Mouse (Mus musculus) heart, postnatal 0 days (tissue): ENCODE data around the gene Rpl12. TPM values are rescaled to one million over a fixed set of nuclear protein-coding genes. Genes with fewer than 3 reads are reported as not detected.
A peak's percentile ranks its signal among the peaks of the same experiment; 100 is the strongest.
"Not testable (repeated sequence)": the region's sequence is repeated elsewhere in the genome, so short reads cannot be mapped to it uniquely, and the experiment has no call there.

ENCODE experiments used
- ATAC-seq: fragments of 200-750 bp; cut with Nextera tagmentation; 2 replicates; pipeline ENCODE4 v1.8.0; 2017; ENCODE audit warnings: low read depth, moderate number of reproducible peaks, moderate library complexity; ENCODE audit not compliant: insufficient read depth
- DNase-seq: peaks from one replicate; pipeline ENCODE4 v3.0.0-alpha.2; 2016; ENCODE audit warnings: low spot score
- H3K27ac ChIP-seq: fragments of 300-500 bp; sonication (generic); 2 replicates; pipeline ENCODE4 v1.5.1; 2014; ENCODE audit warnings: low read depth, mild to moderate bottlenecking
- H3K27me3 ChIP-seq: fragments of 300-500 bp; sonication (generic); 2 replicates; pipeline ENCODE4 v1.6.1; 2014; ENCODE audit warnings: low read length, mixed read lengths; ENCODE audit not compliant: control insufficient read depth, insufficient read depth
- H3K36me3 ChIP-seq: fragments of 300-500 bp; sonication (generic); replicated peaks from 2 replicates; pipeline ENCODE4 v1.6.1; 2014; ENCODE audit warnings: low read length, mixed read lengths; ENCODE audit not compliant: control insufficient read depth, insufficient read depth
- H3K4me1 ChIP-seq: fragments of 300-500 bp; sonication (generic); 2 replicates; pipeline ENCODE4 v1.6.1; 2014; ENCODE audit warnings: antibody characterized with exemption; ENCODE audit not compliant: control insufficient read depth, insufficient read depth
- H3K4me2 ChIP-seq: fragments of 300-500 bp; sonication (generic); 2 replicates; pipeline ENCODE4 v1.6.1; 2014; ENCODE audit warnings: low read depth, mild to moderate bottlenecking, low read length, moderate library complexity
- H3K4me3 ChIP-seq: fragments of 300-500 bp; sonication (generic); 2 replicates; pipeline ENCODE4 v1.5.1; 2014; ENCODE audit warnings: low read depth, low read length
- H3K9ac ChIP-seq: fragments of 300-500 bp; sonication (generic); replicated peaks from 2 replicates; pipeline ENCODE4 v1.6.1; 2014; ENCODE audit warnings: low read depth, low read length, mixed read lengths
- H3K9me3 ChIP-seq: fragments of 300-500 bp; sonication (generic); replicated peaks from 2 replicates; pipeline ENCODE4 v1.6.1; 2016; ENCODE audit warnings: low read length; ENCODE audit not compliant: control insufficient read depth
- CTCF ChIP-seq: IDR thresholded peaks from 2 replicates; pipeline ENCODE4 v1.5.1; 2016; ENCODE audit warnings: antibody characterized with exemption, control low read depth, low read depth
- EP300 ChIP-seq: IDR thresholded peaks from 2 replicates; pipeline ENCODE4 v1.6.1; 2016; ENCODE audit warnings: antibody characterized with exemption, low read depth
- whole genome bisulfite sequencing: fragments of 180-500 bp; shearing (Covaris S2); extraction: QIAGEN DNeasy Blood & Tissue Kit; methylation state at CpG from one replicate; pipeline ENCODE4 v1.1.7; 2014; 5-methylcytosine and 5-hydroxymethylcytosine counted together
- polyA plus RNA-seq: library from polyadenylated mRNA; unstranded; fragments of >200 nt; fragmentation: Nextera tagmentation; extraction: Ambion mirVana; gene quantifications from 2 replicates; pipeline ENCODE4 v1.2.1, GENCODE M21; 2015
- total RNA-seq: library from RNA; depleted of rRNA; stranded (reverse); fragments of >200 nt; gene quantifications from 2 replicates; pipeline ENCODE4 v1.2.3, GENCODE M21; 2014; ENCODE audit warnings: low replicate concordance; rRNA removed

The Rpl12 gene
- total and polyA plus RNA-seq, 2 experiments from 2014 or later, result 80.1 to 255 TPM

- no peak overlapping the region for H3K4me2 ChIP-seq
- no peak overlapping the region for H3K9ac ChIP-seq
- WGBS, result 75% methylated on average over 7 of the region's 7 CpGs
- H3K27me3 ChIP-seq, result no peaks in the 10 kb centered on the region
- no peak overlapping the region for H3K27ac ChIP-seq
- no peak for TF ChIP-seq CTCF
- TF ChIP-seq EP300, result no peak
- H3K36me3 ChIP-seq, result 0 out of 2 replicates have a peak, but pooled peaks cover 10% of the 10 kb centered on the region
- no peaks in the 10 kb centered on the region for H3K9me3 ChIP-seq
- DNase-seq, result no peak
- no peak overlapping the region for H3K4me3 ChIP-seq
- no peaks in the 10 kb centered on the region for H3K4me1 ChIP-seq
- no peak for ATAC-seq
Measured at GRCm38 (mm10) chr2:33002144-33002543, 40.8 kb downstream of the Rpl12 start.

- Histone ChIP-seq H3K4me1 (no peaks in the 10 kb centered on the region), H3K4me3 (no peak overlapping the region), H3K4me2 (no peak overlapping the region), H3K27ac (no peak overlapping the region), H3K9ac (no peak overlapping the region), H3K9me3 (no peaks in the 10 kb centered on the region), H3K27me3 (no peaks in the 10 kb centered on the region), H3K36me3 (0 out of 2 replicates have a peak, but pooled peaks cover 10% of the 10 kb centered on the region)
- ATAC-seq (no peak), DNase-seq (no peak)
- TF ChIP-seq CTCF (no peak), EP300 (no peak)
- 30% methylated on average over 5 of the region's 5 CpGs for WGBS
Measured at GRCm38 (mm10) chr2:33005041-33005440, 43.7 kb downstream of the Rpl12 start.

GRCm38 (mm10) chr2:33009055-33009454 is 47.7 kb downstream of the Rpl12 start:
- H3K4me2 ChIP-seq, H3K27me3 ChIP-seq, H3K9ac ChIP-seq, H3K27ac ChIP-seq, H3K4me3 ChIP-seq, ATAC-seq, H3K4me1 ChIP-seq, H3K9me3 ChIP-seq, DNase-seq: not testable (repeated sequence)
- TF ChIP-seq CTCF, result peak; percentile 7; the same call in 1 of the 2 replicates
- 0 out of 2 replicates have a peak, but pooled peaks cover 10% of the 10 kb centered on the region for H3K36me3 ChIP-seq
- WGBS, result 84% methylated on average over 4 of the region's 4 CpGs

- ATAC-seq (no peak), DNase-seq (no peak)
- no peaks in the 10 kb centered on the region for H3K36me3 ChIP-seq
- H3K4me1 ChIP-seq, result no peaks in the 10 kb centered on the region
- no peak overlapping the region for H3K27ac ChIP-seq
- no peak overlapping the region for H3K4me3 ChIP-seq
- no peaks in the 10 kb centered on the region for H3K9me3 ChIP-seq
- no peak for TF ChIP-seq CTCF
- TF ChIP-seq EP300, result no peak
- no peak overlapping the region for H3K9ac ChIP-seq
- H3K4me2 ChIP-seq, result no peak overlapping the region
- WGBS, result 79% methylated on average over 5 of the region's 5 CpGs
- no peaks in the 10 kb centered on the region for H3K27me3 ChIP-seq
Measured at GRCm38 (mm10) chr2:33014877-33015276, 53.5 kb downstream of the Rpl12 start.

Other genes starting within 250 kb of the Rpl12 start
- gene Cdk9, start 248.5 kb upstream of the Rpl12 start, total RNA-seq, result 42.4 and 58.4 TPM in 2 replicates
- 33.1 and 35.5 TPM in 2 replicates for gene Cdk9, start 248.5 kb upstream of the Rpl12 start, polyA plus RNA-seq
- 17.0 and 26.2 TPM in 2 replicates for gene Sh2d3c, start 240.5 kb upstream of the Rpl12 start, total RNA-seq
- 22.9 and 24.2 TPM in 2 replicates for gene Sh2d3c, start 240.5 kb upstream of the Rpl12 start, polyA plus RNA-seq
- gene 6330409D20Rik, start 220.5 kb upstream of the Rpl12 start, total RNA-seq, result not detected in 2 replicates
- 0.15 TPM in 1 of 2 replicates, not detected in the other for gene 6330409D20Rik, start 220.5 kb upstream of the Rpl12 start, polyA plus RNA-seq
- gene Tor2a, start 204.3 kb upstream of the Rpl12 start, total RNA-seq, result 34.6 and 65.3 TPM in 2 replicates
- 27.5 and 28.5 TPM in 2 replicates for gene Tor2a, start 204.3 kb upstream of the Rpl12 start, polyA plus RNA-seq
- 1.9 TPM in 1 of 2 replicates, not detected in the other for gene Ttc16, start 185.9 kb upstream of the Rpl12 start, total RNA-seq
- gene Ttc16, start 185.9 kb upstream of the Rpl12 start, polyA plus RNA-seq, result 0.08 and 0.21 TPM in 2 replicates
- 4.8 and 5.3 TPM in 2 replicates for gene Ptrh1, start 185.8 kb upstream of the Rpl12 start, total RNA-seq
- 2.6 and 2.9 TPM in 2 replicates for gene Ptrh1, start 185.8 kb upstream of the Rpl12 start, polyA plus RNA-seq
- not detected in 2 replicates for gene Cfap157, start 177.1 kb upstream of the Rpl12 start, total RNA-seq
- gene Cfap157, start 177.1 kb upstream of the Rpl12 start, polyA plus RNA-seq, result 0.22 and 0.56 TPM in 2 replicates
- gene Stxbp1, start 114.3 kb upstream of the Rpl12 start, total RNA-seq, result 12.6 and 46.0 TPM in 2 replicates
- 20.9 and 23.5 TPM in 2 replicates for gene Stxbp1, start 114.3 kb upstream of the Rpl12 start, polyA plus RNA-seq
- gene Fam129b, start 85.4 kb upstream of the Rpl12 start, total RNA-seq, result 59.6 and 60.1 TPM in 2 replicates
- 25.2 and 25.3 TPM in 2 replicates for gene Fam129b, start 85.4 kb upstream of the Rpl12 start, polyA plus RNA-seq
- gene Lrsam1, start 55 bp downstream of the Rpl12 start, total RNA-seq, result 5.9 and 12.0 TPM in 2 replicates
- gene Lrsam1, start 55 bp downstream of the Rpl12 start, polyA plus RNA-seq, result 5.4 and 5.6 TPM in 2 replicates
- 42.1 and 46.2 TPM in 2 replicates for gene Slc2a8, start 20.5 kb downstream of the Rpl12 start, total RNA-seq
- 24.7 and 27.9 TPM in 2 replicates for gene Slc2a8, start 20.5 kb downstream of the Rpl12 start, polyA plus RNA-seq
- gene Garnl3, start 170.1 kb downstream of the Rpl12 start, total RNA-seq, result 4.0 and 6.3 TPM in 2 replicates
- 6.1 TPM in 2 replicates for gene Garnl3, start 170.1 kb downstream of the Rpl12 start, polyA plus RNA-seq